Mouse (Mus musculus) splenic B cell, adult 2 months (primary cell): ENCODE measurements around the gene Pdlim4.
A peak's percentile ranks its signal among the peaks of the same experiment; 100 is the strongest.
"Not testable (repeated sequence)": the region's sequence is repeated elsewhere in the genome, so short reads cannot be mapped to it uniquely, and the experiment has no call there.

Source experiments
- DNase-seq: peaks from one replicate; pipeline ENCODE4 v3.0.0-alpha.2; 2011; ENCODE audit warnings: low read depth, low spot score
- H3K27me3 ChIP-seq: 2 replicates; pipeline ENCODE4 v1.6.1; 2012; ENCODE audit warnings: mild to moderate bottlenecking, low read length, moderate library complexity, mixed read lengths; ENCODE audit not compliant: control insufficient read depth, poor library complexity, insufficient read depth, severe bottlenecking
- H3K36me3 ChIP-seq: 2 replicates; pipeline ENCODE4 v1.6.1; 2012; ENCODE audit warnings: mild to moderate bottlenecking, low read length, moderate library complexity, mixed read lengths; ENCODE audit not compliant: control insufficient read depth, poor library complexity, insufficient read depth, severe bottlenecking

The Pdlim4 gene

DNA sequence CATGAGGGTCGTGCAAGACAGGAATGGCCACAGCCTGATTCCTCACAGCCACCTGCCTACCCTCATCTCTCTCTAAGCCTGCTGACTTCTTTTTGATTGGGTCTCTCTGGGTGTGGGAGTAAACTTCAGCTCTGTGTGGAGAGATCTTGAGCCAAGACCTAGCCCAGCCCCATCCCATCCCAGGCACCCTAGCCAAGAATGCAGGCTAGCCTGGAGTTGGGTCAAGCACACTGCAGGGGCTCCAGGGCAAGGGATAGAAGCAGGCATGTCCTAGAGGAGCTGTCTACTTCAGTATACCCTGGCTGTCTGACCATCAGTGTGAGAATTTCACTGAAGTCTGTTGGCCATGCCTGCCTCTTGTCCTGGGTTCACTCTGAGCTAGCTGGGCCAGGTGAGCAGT is 9.3 kb downstream of the Pdlim4 start:
- DNase-seq, result no peak
- Histone ChIP-seq H3K27me3 (no peaks in the 10 kb centered on the region), H3K36me3 (no peaks in the 10 kb centered on the region)

DNA sequence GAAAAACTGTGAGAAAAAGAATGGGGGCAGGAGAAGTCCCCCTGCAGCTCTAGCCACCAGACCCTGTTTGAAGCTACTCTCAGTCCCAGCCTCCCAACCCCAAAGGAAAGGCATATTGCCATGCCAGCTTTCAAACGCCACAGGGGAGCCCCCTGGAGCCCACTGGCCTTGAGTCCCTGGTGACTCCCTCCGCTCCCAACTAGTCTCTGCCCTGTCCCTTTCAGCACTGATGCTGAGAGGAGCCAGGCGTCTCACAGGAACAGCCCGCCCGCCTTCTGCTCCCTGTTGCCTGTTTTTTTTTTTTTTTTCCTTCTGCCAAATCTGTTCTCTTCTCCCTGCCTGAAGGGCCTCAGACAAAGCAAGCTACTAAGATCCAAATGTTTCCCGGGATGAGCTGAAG is 10.2 kb downstream of the Pdlim4 start:
- H3K36me3 ChIP-seq, result no peaks in the 10 kb centered on the region
- no peak for DNase-seq
- no peaks in the 10 kb centered on the region for H3K27me3 ChIP-seq

DNA sequence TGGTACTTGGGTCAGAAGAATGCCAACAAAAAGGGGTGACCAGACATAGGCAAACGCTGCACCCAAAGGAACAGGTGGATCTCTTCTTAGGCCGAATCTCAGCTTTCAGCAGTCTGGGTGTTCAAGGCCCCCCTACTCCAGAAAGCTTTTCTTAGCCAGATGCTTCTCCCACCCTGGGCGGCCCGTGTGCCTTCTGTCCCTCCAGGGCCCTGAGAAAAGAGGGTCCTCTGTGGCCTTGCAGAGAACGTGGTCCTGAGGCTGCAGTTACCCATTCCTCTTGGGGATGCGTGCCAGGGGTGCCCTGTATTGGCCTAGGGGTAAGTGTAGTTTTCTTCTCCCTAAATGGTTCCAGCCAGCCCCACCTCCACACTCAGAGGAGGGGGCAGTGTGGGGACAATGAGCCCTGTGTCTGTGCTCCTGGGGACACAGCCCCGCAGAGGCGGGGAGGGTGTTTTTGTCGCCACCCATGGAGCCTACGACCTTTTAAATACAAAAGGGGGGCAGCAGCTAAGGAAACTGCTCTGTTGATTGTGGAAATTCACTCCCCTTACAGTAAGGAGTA is 10.7 kb downstream of the Pdlim4 start:
- Histone ChIP-seq H3K27me3 (no peaks in the 10 kb centered on the region), H3K36me3 (no peaks in the 10 kb centered on the region)
- no peak for DNase-seq

DNA sequence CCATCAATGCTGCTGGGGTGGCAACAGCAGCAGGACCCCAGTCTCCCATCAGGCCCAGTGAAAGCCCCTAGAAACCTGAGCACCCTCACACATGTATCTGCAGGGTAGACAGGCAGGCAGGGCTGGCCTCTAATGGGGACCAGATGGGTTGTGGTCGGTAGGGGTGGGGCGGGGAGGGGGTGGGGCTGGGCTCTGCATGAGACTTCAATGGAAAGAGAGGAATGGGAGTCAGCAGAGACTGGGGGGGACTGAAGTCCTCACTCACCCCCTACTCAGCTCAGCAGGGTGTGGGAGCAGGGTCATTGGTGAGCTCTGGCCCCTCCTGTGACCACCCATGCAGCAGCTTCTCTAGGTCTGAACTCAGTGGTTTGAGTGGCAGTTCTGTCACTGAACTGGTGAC is 11.4 kb downstream of the Pdlim4 start:
- no peak for DNase-seq
- no peaks in the 10 kb centered on the region for H3K36me3 ChIP-seq
- H3K27me3 ChIP-seq, result no peaks in the 10 kb centered on the region

DNA sequence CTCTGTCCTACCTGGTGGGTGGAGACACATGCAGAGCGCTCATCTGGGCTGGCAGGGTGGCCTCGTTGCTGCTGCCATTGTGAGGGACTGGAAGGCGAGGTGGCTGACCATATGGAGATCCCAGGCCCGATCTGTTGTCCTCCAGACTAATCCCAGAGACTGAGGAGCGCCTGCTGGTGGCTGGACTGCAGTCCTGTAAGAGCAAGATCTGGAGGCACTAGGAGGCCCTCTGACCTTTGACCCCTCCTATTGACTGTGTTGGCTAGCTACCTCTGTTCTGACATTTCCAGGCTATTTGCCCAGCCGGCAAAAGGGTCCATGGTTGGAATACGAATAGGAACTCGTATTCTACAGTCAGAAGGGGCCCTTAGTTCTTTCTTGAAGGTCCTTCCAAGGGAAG is 12.7 kb downstream of the Pdlim4 start:
- H3K27me3 ChIP-seq, result no peaks in the 10 kb centered on the region
- DNase-seq, result no peak
- H3K36me3 ChIP-seq, result no peaks in the 10 kb centered on the region

DNA sequence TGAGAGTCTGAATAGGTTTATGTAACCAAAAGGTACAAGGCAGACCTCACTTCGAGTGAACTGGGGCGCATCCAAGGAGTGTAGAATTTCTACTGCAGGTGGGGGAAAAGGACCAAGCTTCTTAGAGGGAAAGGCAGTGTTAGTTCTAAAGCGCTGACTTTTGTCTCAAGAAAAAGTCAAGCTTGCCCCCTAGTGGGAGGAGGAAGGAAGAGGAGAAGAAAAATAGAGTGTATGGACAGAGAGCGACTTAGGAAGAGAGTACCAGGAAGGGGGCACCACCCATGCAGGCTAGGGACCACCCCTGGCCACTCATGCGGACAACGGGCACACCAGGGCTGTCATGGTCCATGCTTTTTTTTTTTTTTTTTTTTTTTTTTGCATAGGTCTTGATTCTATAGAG is 14.6 kb downstream of the Pdlim4 start:
- H3K36me3 ChIP-seq, result no peaks in the 10 kb centered on the region
- DNase-seq, result peak; percentile 46

DNA sequence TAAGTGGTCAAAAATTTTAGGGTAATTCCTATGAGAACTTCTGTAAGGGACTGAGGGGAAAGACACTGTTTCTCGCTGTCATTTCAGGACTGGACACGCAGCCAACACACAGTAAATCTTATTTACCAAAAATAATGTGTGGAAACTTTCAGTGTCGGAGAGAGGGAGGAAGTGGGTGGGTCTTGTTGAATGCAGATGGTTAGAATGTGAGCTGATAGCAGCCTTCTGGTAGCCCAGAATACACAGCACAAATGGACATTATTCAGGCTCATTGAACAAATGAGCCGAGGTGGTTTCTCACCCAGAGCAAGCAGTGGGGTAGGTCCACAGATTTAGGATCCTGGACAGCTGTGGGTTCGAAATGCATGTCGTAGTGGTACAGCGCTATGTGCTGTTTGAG is 15.7 kb downstream of the Pdlim4 start:
- no peaks in the 10 kb centered on the region for H3K36me3 ChIP-seq
- H3K27me3 ChIP-seq, result no peaks in the 10 kb centered on the region
- DNase-seq, result no peak

More for the DNA sequence above, 14.6 kb downstream of the Pdlim4 start:
- no peaks in the 10 kb centered on the region for H3K27me3 ChIP-seq

DNA sequence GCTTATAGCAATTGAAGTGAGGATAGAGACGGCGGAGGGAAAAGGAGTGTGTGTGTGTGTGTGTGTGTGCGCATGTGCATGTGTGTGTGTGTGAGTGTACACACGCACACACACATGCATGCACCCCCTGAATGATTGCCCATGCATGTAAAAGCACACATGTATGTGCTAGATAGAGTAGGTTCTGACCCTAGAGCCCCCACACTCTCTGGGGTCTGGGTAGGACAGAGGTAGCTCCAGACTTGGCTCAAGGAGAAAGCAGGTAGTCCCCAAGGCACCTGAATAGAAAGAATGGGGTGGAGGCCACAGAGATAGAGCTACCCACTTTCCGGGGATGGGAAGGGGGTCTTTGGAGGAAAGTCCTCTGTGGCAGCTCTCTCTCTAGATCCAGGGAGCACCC is 16.7 kb downstream of the Pdlim4 start:
- DNase-seq, result no peak

DNA sequence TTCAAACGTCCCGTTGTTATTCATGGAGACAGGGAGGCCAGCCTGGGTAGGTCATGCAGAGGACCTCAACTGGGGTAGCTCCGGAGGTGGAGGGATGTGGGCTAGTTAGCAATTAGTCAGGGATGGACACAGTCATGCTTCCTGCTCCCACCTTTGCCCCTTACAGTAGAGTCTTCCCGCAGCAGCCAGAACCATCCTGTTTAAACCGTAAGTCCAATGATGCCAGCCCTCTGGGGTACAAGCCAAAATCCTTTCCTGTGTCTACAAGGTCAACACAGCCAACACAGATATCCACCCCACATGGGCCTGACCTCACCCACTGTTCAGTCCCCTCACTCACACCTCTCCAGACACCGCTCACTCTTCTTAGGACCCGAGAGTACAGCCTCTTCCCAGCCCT is 17.7 kb downstream of the Pdlim4 start:
- Histone ChIP-seq H3K27me3 (no peaks in the 10 kb centered on the region), H3K36me3 (no peaks in the 10 kb centered on the region)
- no peak for DNase-seq

More for the DNA sequence above, 16.7 kb downstream of the Pdlim4 start:
- H3K27me3 ChIP-seq, result no peaks in the 10 kb centered on the region
- H3K36me3 ChIP-seq, result no peaks in the 10 kb centered on the region

DNA sequence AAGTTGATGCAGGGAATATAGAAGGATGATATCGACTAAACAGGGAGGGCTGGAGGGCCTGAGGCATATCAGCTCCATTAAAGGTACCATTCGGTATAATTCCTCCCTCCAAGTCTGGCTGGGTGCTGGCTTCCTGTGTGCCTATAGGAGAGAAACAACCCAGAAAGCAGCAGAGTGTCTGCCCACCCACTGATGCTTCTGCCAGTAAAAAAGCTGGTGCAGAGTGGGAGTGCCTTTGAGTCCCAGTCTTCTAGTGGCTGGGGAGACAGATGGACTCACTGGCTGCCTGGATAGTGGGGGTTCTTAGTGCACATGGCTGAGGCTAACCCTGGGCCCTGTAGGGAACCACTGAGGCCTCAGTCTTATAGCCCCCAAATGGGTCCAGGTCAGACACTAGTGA is 18.6 kb downstream of the Pdlim4 start:
- Histone ChIP-seq H3K27me3 (no peaks in the 10 kb centered on the region; the same call in 1 of the 2 replicates), H3K36me3 (no peaks in the 10 kb centered on the region)
- no peak for DNase-seq

DNA sequence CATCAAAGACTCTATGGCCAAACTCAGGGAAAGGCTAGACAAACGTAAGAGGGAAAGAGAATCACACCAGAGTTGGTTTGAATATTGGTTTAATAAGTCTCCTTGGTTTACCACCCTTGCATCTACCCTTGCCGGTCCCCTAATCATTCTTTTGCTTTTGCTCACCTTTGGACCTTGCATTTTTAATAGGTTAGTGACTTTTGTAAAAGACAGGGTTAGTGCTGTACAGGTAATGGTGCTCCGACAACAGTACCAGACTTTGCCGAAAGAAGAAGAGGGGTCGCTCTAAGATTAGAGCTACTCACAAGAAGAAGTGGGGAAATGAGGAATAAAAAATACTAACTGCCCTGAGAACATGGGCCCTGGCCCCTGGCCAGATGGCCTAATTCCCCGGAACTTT is 28.1 kb downstream of the Pdlim4 start:
- no peak for DNase-seq
- peaks cover 2% of the 10 kb centered on the region; the same call in 1 of the 2 replicates for H3K27me3 ChIP-seq
- no peaks in the 10 kb centered on the region for H3K36me3 ChIP-seq

DNA sequence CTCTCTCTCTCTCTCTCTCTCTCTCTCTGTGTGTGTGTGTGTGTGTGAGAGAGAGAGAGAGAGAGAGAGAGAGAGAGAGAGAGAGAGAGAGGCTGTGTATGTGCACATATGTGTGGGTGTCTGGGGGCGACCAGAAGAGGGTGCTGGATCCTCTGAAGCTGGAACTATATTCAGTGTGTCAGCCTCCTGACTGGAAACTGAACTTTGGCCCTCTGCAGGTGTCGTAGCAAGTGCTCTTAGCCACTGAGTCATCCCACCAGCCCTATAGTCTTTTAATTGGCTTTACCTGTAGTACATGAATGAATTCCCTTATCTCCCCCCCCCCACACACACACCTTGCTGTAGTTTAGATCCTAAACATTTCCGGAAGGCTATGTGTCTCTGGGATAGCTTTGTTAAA is 35.9 kb downstream of the Pdlim4 start:
- not testable (repeated sequence) for DNase-seq, H3K27me3 ChIP-seq, H3K36me3 ChIP-seq

DNA sequence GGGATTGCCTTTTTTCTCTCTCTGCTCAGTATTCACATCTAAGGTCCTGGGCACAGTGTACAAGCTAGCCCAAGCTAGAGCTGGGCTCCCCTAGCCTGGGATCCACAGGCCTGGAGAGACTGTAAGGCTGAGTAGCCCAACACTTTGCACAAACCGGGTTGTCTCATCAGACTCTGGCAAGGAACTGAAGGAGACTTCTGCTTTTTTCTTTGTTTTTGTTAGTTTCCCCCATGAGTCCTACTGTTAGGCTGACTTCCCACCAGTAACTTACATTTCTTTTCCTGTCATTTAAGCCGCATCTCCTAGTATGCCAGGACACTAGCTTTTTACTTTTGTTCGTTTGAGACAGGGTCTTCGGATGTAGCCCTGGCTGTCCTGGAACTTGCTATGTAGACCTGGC is 39.8 kb downstream of the Pdlim4 start:
- Histone ChIP-seq H3K27me3 (no peaks in the 10 kb centered on the region), H3K36me3 (no peaks in the 10 kb centered on the region)
- DNase-seq, result no peak

DNA sequence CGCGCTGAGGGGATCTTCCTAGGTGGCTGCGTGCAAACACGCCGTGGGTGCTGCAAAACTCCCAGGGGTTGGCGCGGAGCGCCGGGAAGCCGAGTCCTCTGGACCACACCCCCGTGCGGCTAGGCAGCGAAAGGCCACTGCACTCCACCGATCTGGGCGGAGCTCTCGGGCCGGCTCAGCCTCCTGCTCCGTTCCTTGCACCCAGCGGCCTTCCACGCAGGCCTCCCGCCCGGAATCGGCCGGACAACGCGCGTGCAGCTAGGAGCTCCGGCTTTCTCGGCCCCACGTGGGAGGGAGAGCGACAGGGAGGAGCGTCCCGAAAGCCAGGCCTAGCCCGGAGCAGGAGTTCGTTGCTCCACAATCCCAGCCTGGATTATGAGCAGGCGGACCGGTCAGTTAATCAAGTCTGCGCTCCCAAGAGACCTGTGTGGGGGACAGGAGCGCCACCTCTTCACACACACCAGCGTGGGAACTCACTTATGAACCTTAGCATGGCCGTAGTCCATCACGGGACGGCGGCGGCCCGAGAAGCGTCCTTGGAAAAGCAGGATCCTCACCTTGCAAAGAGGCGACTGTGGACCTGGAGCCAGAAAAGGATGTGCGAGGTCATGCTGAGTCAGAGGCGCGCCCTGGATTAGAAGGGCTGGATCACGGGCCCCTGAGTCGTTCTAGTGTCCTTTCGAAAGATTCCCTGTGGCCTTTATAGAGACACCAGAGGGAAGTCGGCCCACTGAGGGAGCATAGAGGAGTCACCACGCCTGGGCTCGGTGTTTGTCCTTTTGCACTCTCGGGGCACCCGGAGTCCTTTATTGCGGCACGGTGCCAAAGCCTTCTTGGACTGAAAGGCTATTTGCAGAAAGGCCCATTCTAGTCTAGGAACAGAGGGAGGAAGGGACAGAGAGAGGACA is 40.5 kb downstream of the Pdlim4 start, which contains the start of gene Slc22a4:
Gene Slc22a4, minus strand, starts transcription at position 47 of the 908 bp plus-strand sequence.
- no peaks in the 10 kb centered on the region for H3K36me3 ChIP-seq
- H3K27me3 ChIP-seq, result no peaks in the 10 kb centered on the region
- no peak for DNase-seq

DNA sequence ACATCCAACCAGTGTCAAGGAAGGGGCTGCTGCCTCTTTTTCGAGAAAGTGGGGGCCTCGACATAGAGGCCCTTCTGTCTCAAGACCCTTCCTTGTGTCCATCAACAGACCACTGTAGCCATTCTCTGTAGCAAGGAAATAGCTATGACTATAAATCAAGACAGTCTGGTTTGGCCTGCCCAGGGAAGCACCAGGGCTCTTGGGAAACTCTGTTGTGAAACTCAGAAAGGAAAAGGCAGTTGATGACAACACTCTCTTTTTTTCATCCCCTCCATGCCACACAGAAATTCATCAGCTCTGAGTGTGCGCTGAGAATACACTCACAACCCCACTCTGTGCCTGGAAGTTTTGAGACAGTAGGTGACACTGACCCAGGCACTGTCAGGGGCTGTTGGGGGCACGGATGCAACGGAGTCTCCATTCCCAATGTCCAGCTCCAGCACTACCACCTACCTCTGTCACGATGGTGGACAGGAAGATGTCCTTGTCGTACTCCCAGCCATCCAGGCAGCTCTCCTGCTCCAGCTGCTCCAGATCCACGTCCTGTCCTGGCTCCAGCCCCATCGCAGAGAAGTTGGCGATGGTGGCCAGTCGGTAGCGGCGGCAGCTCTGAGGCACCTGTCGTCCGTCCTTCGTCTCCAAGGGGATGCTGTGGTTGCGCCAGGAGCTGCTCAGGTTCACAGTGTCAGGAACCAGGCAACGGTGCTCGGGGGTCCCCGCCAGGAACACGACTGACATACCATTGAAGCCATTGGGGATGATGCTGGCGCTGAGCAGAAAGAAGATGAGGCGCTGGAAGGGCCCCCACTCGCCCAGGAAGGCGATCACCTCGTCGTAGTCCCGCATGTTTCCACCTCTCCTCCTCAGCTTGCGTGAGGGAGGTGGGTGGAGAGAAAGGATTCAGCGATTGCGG is 41.4 kb downstream of the Pdlim4 start:
- no peak for DNase-seq
- H3K36me3 ChIP-seq, result no peaks in the 10 kb centered on the region
- no peaks in the 10 kb centered on the region for H3K27me3 ChIP-seq
